Mouse (Mus musculus) heart, postnatal 0 days (tissue): ENCODE data around the gene S1pr5.

Experiments
- CTCF ChIP-seq: IDR thresholded peaks from 2 replicates; pipeline ENCODE4 v1.5.1; 2016; ENCODE audit warnings: antibody characterized with exemption, control low read depth, low read depth
- EP300 ChIP-seq: IDR thresholded peaks from 2 replicates; pipeline ENCODE4 v1.6.1; 2016; ENCODE audit warnings: antibody characterized with exemption, low read depth

DNA sequence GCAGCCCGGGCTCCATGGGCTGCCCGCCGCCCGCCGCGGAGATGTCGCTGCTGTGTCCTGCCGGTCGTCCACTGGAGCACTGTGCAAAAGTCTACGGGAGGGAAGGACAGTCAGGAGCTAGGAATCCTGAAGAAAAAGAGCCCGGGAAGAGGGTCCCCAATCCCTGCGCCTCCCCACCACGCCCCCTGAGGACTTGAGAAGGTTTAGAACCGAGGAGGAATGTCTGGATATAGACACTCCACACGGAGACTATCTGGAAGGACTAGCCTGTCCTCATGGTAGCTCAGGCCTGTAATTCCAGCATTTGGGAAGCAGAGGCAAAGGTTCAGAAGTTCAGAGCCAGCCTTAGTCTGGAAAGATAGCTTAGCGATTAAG is 3.1 kb downstream of the S1pr5 start:
- no peak for TF ChIP-seq CTCF
- no peak for TF ChIP-seq EP300
